Mouse (Mus musculus): ENCODE data around the gene Tekt1. TPM values are rescaled to one million over a fixed set of nuclear protein-coding genes. Genes with fewer than 3 reads are reported as not detected.

Gene Tekt1
- total RNA-seq, 2 experiments from 2014 or later, result 2.6 to 5.0 TPM

Small RNA genes within 50 kb of the gene (microRNA-seq; reads per million reads assigned to microRNA genes)
- 0 reads per million in 2 experiments for gene Mir6338

Other genes starting within 250 kb of the Tekt1 start
- 10 to 100 TPM; 20.9 to 22.2 TPM for gene Pitpnm3, start 226.7 kb downstream of the Tekt1 start, total RNA-seq (2021)
- 10 to 100 TPM; 10.9 to 11.3 TPM for gene Gm43951, start 155.6 kb downstream of the Tekt1 start, total RNA-seq (2021)
- 10 to 100 TPM; 22.9 to 23.3 TPM for gene 4933427D14Rik, start 155.0 kb downstream of the Tekt1 start, total RNA-seq (2021)
- gene Txndc17, start 154.9 kb downstream of the Tekt1 start, total RNA-seq (2021), result 10 to 100 TPM; 38.1 to 44.3 TPM
- gene Med31, start 146.8 kb downstream of the Tekt1 start, total RNA-seq (2021), result 10 to 100 TPM; 14.7 to 14.8 TPM
- 10 to 100 TPM; 12.4 to 13.4 TPM for gene Slc13a5, start 95.2 kb downstream of the Tekt1 start, total RNA-seq (2021)
- gene Xaf1, start 60.8 kb downstream of the Tekt1 start, total RNA-seq (2021), result 1 to 10 TPM; 2.4 to 2.9 TPM
- not detected for gene Fbxo39, start 48.0 kb downstream of the Tekt1 start, total RNA-seq (2021)
- gene Smtnl2, start 49.3 kb upstream of the Tekt1 start, total RNA-seq (2021), result 1 to 10 TPM; 3.0 to 4.4 TPM
- not detected for gene Ggt6, start 73.1 kb upstream of the Tekt1 start, total RNA-seq (2021)
- gene Mybbp1a, start 78.9 kb upstream of the Tekt1 start, total RNA-seq (2021), result 10 to 100 TPM; 50.3 to 53.1 TPM
- 10 to 100 TPM; 85.1 to 85.6 TPM for gene Spns2, start 127.5 kb upstream of the Tekt1 start, total RNA-seq (2021)
- under 1 TPM; 0.23 to 0.38 TPM for gene Spns3, start 188.1 kb upstream of the Tekt1 start, total RNA-seq (2021)
- 10 to 100 TPM; 49.8 to 50.8 TPM for gene Ube2g1, start 244.8 kb upstream of the Tekt1 start, total RNA-seq (2021)

All from layer of hippocampus, postnatal 14 days (tissue).